Mouse (Mus musculus) megakaryocyte, embryonic 14.5 days (primary cell): ENCODE measurements around the gene Myo1a.

ENCODE experiments used
- FLI1 ChIP-seq: IDR thresholded peaks from 2 replicates; pipeline ENCODE4 v1.6.1; 2012; ENCODE audit warnings: low read length, inconsistent platforms, mixed read lengths
- GATA1 ChIP-seq: IDR thresholded peaks from 3 replicates; pipeline ENCODE4 v1.6.1; 2012; ENCODE audit warnings: mixed read lengths, low read length, inconsistent platforms, borderline replicate concordance

- no peak for TF ChIP-seq GATA1
- TF ChIP-seq FLI1: no peak
Measured at GRCm38 (mm10) chr10:127730933-127731310, 26.0 kb downstream of the Myo1a start.
